Mouse (Mus musculus): Measurements from ENCODE around the gene Knstrn.

- TF ChIP-seq CTCF (IDR thresholded peaks at IDR 0.05) (no peak), POLR2A (IDR thresholded peaks at IDR 0.05; ENCODE audit: insufficient read depth, low read depth, low read length) (no peak)
These were observed 84.0 kb downstream of the Knstrn start for GRCm38 (mm10) chr2:118897808-118898207.
